Mouse (Mus musculus) kidney, postnatal 0 days (tissue): ENCODE measurements around the gene Erich3. TPM values are rescaled to one million over a fixed set of nuclear protein-coding genes. Genes with fewer than 3 reads are reported as not detected.

Experiments
- ATAC-seq: fragments of 200-750 bp; cut with Nextera tagmentation; replicated peaks from 2 replicates; pipeline ENCODE4 v1.8.0; 2017; ENCODE audit warnings: low read depth, moderate number of reproducible peaks, moderate TSS enrichment, moderate library complexity; ENCODE audit not compliant: low FRiP score
- DNase-seq: peaks from one replicate; pipeline ENCODE4 v3.0.0-alpha.2; 2016; ENCODE audit warnings: low spot score
- H3K27ac ChIP-seq: fragments of 300-500 bp; sonication (generic); 2 replicates; pipeline ENCODE4 v1.5.1; 2014; ENCODE audit warnings: mild to moderate bottlenecking
- H3K27me3 ChIP-seq: fragments of 300-500 bp; sonication (generic); 2 replicates; pipeline ENCODE4 v1.6.1; 2014; ENCODE audit warnings: low read length, mixed read lengths; ENCODE audit not compliant: insufficient read depth
- H3K36me3 ChIP-seq: fragments of 300-500 bp; sonication (generic); 2 replicates; pipeline ENCODE4 v1.6.1; 2014; ENCODE audit warnings: low read length, mixed read lengths; ENCODE audit not compliant: insufficient read depth
- H3K4me1 ChIP-seq: fragments of 300-500 bp; sonication (generic); replicated peaks from 2 replicates; pipeline ENCODE4 v1.6.1; 2014; ENCODE audit warnings: antibody characterized with exemption, low read length, mixed read lengths; ENCODE audit not compliant: insufficient read depth
- H3K4me2 ChIP-seq: fragments of 300-500 bp; sonication (generic); 2 replicates; pipeline ENCODE4 v1.6.1; 2014; ENCODE audit warnings: mild to moderate bottlenecking, low read length, moderate library complexity, mixed read lengths
- H3K4me3 ChIP-seq: fragments of 300-500 bp; sonication (generic); replicated peaks from 2 replicates; pipeline ENCODE4 v1.5.1; 2014; ENCODE audit warnings: low read depth, low read length
- H3K9ac ChIP-seq: fragments of 300-500 bp; sonication (generic); 2 replicates; pipeline ENCODE4 v1.6.1; 2014; ENCODE audit warnings: low read depth, low read length
- H3K9me3 ChIP-seq: fragments of 300-500 bp; sonication (generic); replicated peaks from 2 replicates; pipeline ENCODE4 v1.6.1; 2016; ENCODE audit warnings: low read length, inconsistent platforms, mixed read lengths
- CTCF ChIP-seq: IDR thresholded peaks from 2 replicates; pipeline ENCODE4 v1.5.1; 2016; ENCODE audit warnings: antibody characterized with exemption, low read depth, mild to moderate bottlenecking, moderate library complexity
- WGBS: fragments of 180-500 bp; shearing (Covaris S2); extraction: QIAGEN DNeasy Blood & Tissue Kit; methylation state at CpG from one replicate; pipeline ENCODE4 v1.1.7; 2014; 5-methylcytosine and 5-hydroxymethylcytosine counted together
- polyA plus RNA-seq: library from polyadenylated mRNA; unstranded; fragments of >200 nt; fragmentation: Nextera tagmentation; extraction: Ambion mirVana; gene quantifications from 2 replicates; pipeline ENCODE4 v1.2.1, GENCODE M21; 2015

Gene Erich3
- polyA plus RNA-seq, 1 experiment from 2014 or later = not detected

GRCm38 (mm10) chr3:154668485-154668884 is 4.8 kb downstream of the Erich3 start:
- Histone ChIP-seq H3K4me1 (no peaks in the 10 kb centered on the region), H3K9me3 (no peaks in the 10 kb centered on the region), H3K36me3 (no peaks in the 10 kb centered on the region), H3K27me3 (peaks cover 7% of the 10 kb centered on the region; the same call in 1 of the 2 replicates), H3K4me2 (no peak overlapping the region), H3K4me3 (no peak overlapping the region), H3K27ac (no peak overlapping the region), H3K9ac (no peak overlapping the region)
- ATAC-seq (no peak), DNase-seq (no peak)
- no peak for TF ChIP-seq CTCF
- WGBS = 84% methylated on average over 3 of the region's 3 CpGs

- TF ChIP-seq CTCF = no peak
- no peak for ATAC-seq
- no peak overlapping the region for H3K4me3 ChIP-seq
- H3K4me1 ChIP-seq = no peaks in the 10 kb centered on the region
- peaks cover 1% of the 10 kb centered on the region; the same call in 1 of the 2 replicates for H3K27me3 ChIP-seq
- WGBS = 86% methylated on average over 6 of the region's 6 CpGs
- H3K9ac ChIP-seq = no peak overlapping the region
- no peaks in the 10 kb centered on the region for H3K9me3 ChIP-seq
- H3K27ac ChIP-seq = no peak overlapping the region
- no peak overlapping the region for H3K4me2 ChIP-seq
- no peaks in the 10 kb centered on the region for H3K36me3 ChIP-seq
- DNase-seq = no peak
Measured at GRCm38 (mm10) chr3:154670584-154670983, 6.9 kb downstream of the Erich3 start.

GRCm38 (mm10) chr3:154671013-154671412 is 7.4 kb downstream of the Erich3 start:
- Histone ChIP-seq H3K4me3 (no peak overlapping the region), H3K4me2 (no peak overlapping the region), H3K27ac (no peak overlapping the region), H3K4me1 (no peaks in the 10 kb centered on the region), H3K9ac (no peak overlapping the region), H3K9me3 (no peaks in the 10 kb centered on the region), H3K27me3 (no peaks in the 10 kb centered on the region), H3K36me3 (no peaks in the 10 kb centered on the region)
- DNase-seq (no peak), ATAC-seq (no peak)
- 74% methylated on average over 5 of the region's 5 CpGs for WGBS
- no peak for TF ChIP-seq CTCF

- no peak for DNase-seq
- Histone ChIP-seq H3K27me3 (no peaks in the 10 kb centered on the region), H3K27ac (no peak overlapping the region), H3K9me3 (no peaks in the 10 kb centered on the region), H3K36me3 (no peaks in the 10 kb centered on the region), H3K4me1 (no peaks in the 10 kb centered on the region), H3K4me3 (no peak overlapping the region), H3K9ac (no peak overlapping the region), H3K4me2 (no peak overlapping the region)
- no peak for ATAC-seq
- no peak for TF ChIP-seq CTCF
- WGBS = 58% methylated on average over 8 of the region's 8 CpGs
Measured at GRCm38 (mm10) chr3:154673326-154673725, 9.7 kb downstream of the Erich3 start.

GRCm38 (mm10) chr3:154682570-154682969 is 18.9 kb downstream of the Erich3 start:
- H3K4me3 ChIP-seq = no peak overlapping the region
- no peak overlapping the region for H3K4me2 ChIP-seq
- DNase-seq (no peak), ATAC-seq (no peak)
- TF ChIP-seq CTCF = no peak
- H3K9me3 ChIP-seq = no peaks in the 10 kb centered on the region
- no peak overlapping the region for H3K9ac ChIP-seq
- WGBS = 69% methylated on average over 2 of the region's 2 CpGs
- H3K27me3 ChIP-seq = no peaks in the 10 kb centered on the region
- H3K27ac ChIP-seq = no peak overlapping the region
- H3K4me1 ChIP-seq = no peaks in the 10 kb centered on the region
- H3K36me3 ChIP-seq = no peaks in the 10 kb centered on the region

GRCm38 (mm10) chr3:154683667-154684066 is 20.0 kb downstream of the Erich3 start:
- DNase-seq = no peak
- Histone ChIP-seq H3K4me3 (no peak overlapping the region), H3K36me3 (no peaks in the 10 kb centered on the region), H3K9me3 (no peaks in the 10 kb centered on the region), H3K27ac (no peak overlapping the region), H3K4me1 (no peaks in the 10 kb centered on the region), H3K9ac (no peak overlapping the region), H3K4me2 (no peak overlapping the region), H3K27me3 (no peaks in the 10 kb centered on the region)
- no peak for ATAC-seq
- TF ChIP-seq CTCF = no peak
- WGBS = 66% methylated on average over 2 of the region's 2 CpGs

- no peaks in the 10 kb centered on the region for H3K4me1 ChIP-seq
- ATAC-seq (no peak), DNase-seq (no peak)
- no peak overlapping the region for H3K4me2 ChIP-seq
- H3K4me3 ChIP-seq = no peak overlapping the region
- no peak for TF ChIP-seq CTCF
- H3K27ac ChIP-seq = no peak overlapping the region
- H3K9me3 ChIP-seq = no peaks in the 10 kb centered on the region
- H3K9ac ChIP-seq = no peak overlapping the region
- no peaks in the 10 kb centered on the region for H3K36me3 ChIP-seq
- H3K27me3 ChIP-seq = no peaks in the 10 kb centered on the region
Measured at GRCm38 (mm10) chr3:154690260-154690659, 26.6 kb downstream of the Erich3 start.
